Mouse (Mus musculus): ENCODE data around the gene Rhobtb3. TPM values are rescaled to one million over a fixed set of nuclear protein-coding genes. Genes with fewer than 3 reads are reported as not detected.

Rhobtb3 gene
- 1.3 and 1.4 TPM in 2 replicates for total RNA-seq (2015; ENCODE audit: low replicate concordance)
- total RNA-seq (2017; ENCODE audit: low replicate concordance): 0.30 TPM in 1 of 2 replicates, not detected in the other

GRCm38 (mm10) chr13:75943189-75944043 is at the start of gene Rhobtb3:
Rhobtb3 (minus strand) TSS chr13:75943925.
- ATAC-seq (replicated peaks; ENCODE audit: low FRiP score, poor library complexity, severe bottlenecking): peak; percentile 49; the same call in 1 of the 2 replicates

- ATAC-seq (replicated peaks; ENCODE audit: low FRiP score, poor library complexity, severe bottlenecking): no peak
Observed at GRCm38 (mm10) chr13:75992169-75993028, 48.7 kb upstream of the Rhobtb3 start.

- no peak; the same call in 1 of the 2 replicates for ATAC-seq (replicated peaks; ENCODE audit: low FRiP score, poor library complexity, severe bottlenecking)
Observed at GRCm38 (mm10) chr13:75988096-75988495, 44.4 kb upstream of the Rhobtb3 start.

GRCm38 (mm10) chr13:75981901-75982300 is 38.2 kb upstream of the Rhobtb3 start:
- no peak for ATAC-seq (replicated peaks; ENCODE audit: low FRiP score, poor library complexity, severe bottlenecking)

- ATAC-seq (replicated peaks; ENCODE audit: low FRiP score, poor library complexity, severe bottlenecking): no peak
Observed at GRCm38 (mm10) chr13:75976649-75977048, 32.9 kb upstream of the Rhobtb3 start.

- no peak for ATAC-seq (replicated peaks; ENCODE audit: low FRiP score, poor library complexity, severe bottlenecking)
Observed at GRCm38 (mm10) chr13:75976218-75976617, 32.5 kb upstream of the Rhobtb3 start.

- no peak for ATAC-seq (replicated peaks; ENCODE audit: low FRiP score, poor library complexity, severe bottlenecking)
Observed at GRCm38 (mm10) chr13:75975629-75976028, 31.9 kb upstream of the Rhobtb3 start.

GRCm38 (mm10) chr13:75974481-75974880 is 30.8 kb upstream of the Rhobtb3 start:
- no peak for ATAC-seq (replicated peaks; ENCODE audit: low FRiP score, poor library complexity, severe bottlenecking)

- ATAC-seq (replicated peaks; ENCODE audit: low FRiP score, poor library complexity, severe bottlenecking): no peak
Observed at GRCm38 (mm10) chr13:75966850-75967249, 23.1 kb upstream of the Rhobtb3 start, which contains the start of gene Spata9. Spata9 (plus strand) TSS chr13:75967150.

- no peak for ATAC-seq (replicated peaks; ENCODE audit: low FRiP score, poor library complexity, severe bottlenecking)
Observed at GRCm38 (mm10) chr13:75955357-75955992, 11.8 kb upstream of the Rhobtb3 start.

- ATAC-seq (replicated peaks; ENCODE audit: low FRiP score, poor library complexity, severe bottlenecking): no peak
Observed at GRCm38 (mm10) chr13:75950295-75950694, 6.6 kb upstream of the Rhobtb3 start.

- ATAC-seq (replicated peaks; ENCODE audit: low FRiP score, poor library complexity, severe bottlenecking): no peak
Observed at GRCm38 (mm10) chr13:75944044-75944820, 507 bp upstream of the Rhobtb3 start.

- ATAC-seq (replicated peaks; ENCODE audit: low FRiP score, poor library complexity, severe bottlenecking): no peak
Observed at GRCm38 (mm10) chr13:75942731-75943130, 994 bp downstream of the Rhobtb3 start.

GRCm38 (mm10) chr13:75941518-75942295 is 2.0 kb downstream of the Rhobtb3 start:
- ATAC-seq (replicated peaks; ENCODE audit: low FRiP score, poor library complexity, severe bottlenecking): no peak

GRCm38 (mm10) chr13:75940791-75941517 is 2.8 kb downstream of the Rhobtb3 start:
- no peak for ATAC-seq (replicated peaks; ENCODE audit: low FRiP score, poor library complexity, severe bottlenecking)

- ATAC-seq (replicated peaks; ENCODE audit: low FRiP score, poor library complexity, severe bottlenecking): no peak
Observed at GRCm38 (mm10) chr13:75938866-75939265, 4.9 kb downstream of the Rhobtb3 start.

- ATAC-seq (replicated peaks; ENCODE audit: low FRiP score, poor library complexity, severe bottlenecking): no peak
Observed at GRCm38 (mm10) chr13:75933287-75933686, 10.4 kb downstream of the Rhobtb3 start.

- no peak for ATAC-seq (replicated peaks; ENCODE audit: low FRiP score, poor library complexity, severe bottlenecking)
Observed at GRCm38 (mm10) chr13:75931073-75931472, 12.7 kb downstream of the Rhobtb3 start.

Data from erythroid progenitor cell, adult 5-6 weeks (primary cell).